Mouse (Mus musculus) left cerebral cortex, adult 9 months (tissue): Measurements from ENCODE around the gene Vpreb1.
"Not testable (repeated sequence)": the region's sequence is repeated elsewhere in the genome, so short reads cannot be mapped to it uniquely, and the experiment has no call there.

Experiments
- DNase-seq, 2 experiments: peaks; one replicate each; pipeline ENCODE4 v3.0.0; 2022; ENCODE audit warnings: low spot score in 2 of 2

Vpreb1 gene

GRCm38 (mm10) chr16:16870617-16871331 lies at the start of gene Vpreb1, which contains the start of gene Top3b:
Gene Vpreb1 (minus strand): TSS chr16:16870843.
Gene Top3b (plus strand): TSS chr16:16870736.
- peak; percentile 74 to 92 for DNase-seq

DNA sequence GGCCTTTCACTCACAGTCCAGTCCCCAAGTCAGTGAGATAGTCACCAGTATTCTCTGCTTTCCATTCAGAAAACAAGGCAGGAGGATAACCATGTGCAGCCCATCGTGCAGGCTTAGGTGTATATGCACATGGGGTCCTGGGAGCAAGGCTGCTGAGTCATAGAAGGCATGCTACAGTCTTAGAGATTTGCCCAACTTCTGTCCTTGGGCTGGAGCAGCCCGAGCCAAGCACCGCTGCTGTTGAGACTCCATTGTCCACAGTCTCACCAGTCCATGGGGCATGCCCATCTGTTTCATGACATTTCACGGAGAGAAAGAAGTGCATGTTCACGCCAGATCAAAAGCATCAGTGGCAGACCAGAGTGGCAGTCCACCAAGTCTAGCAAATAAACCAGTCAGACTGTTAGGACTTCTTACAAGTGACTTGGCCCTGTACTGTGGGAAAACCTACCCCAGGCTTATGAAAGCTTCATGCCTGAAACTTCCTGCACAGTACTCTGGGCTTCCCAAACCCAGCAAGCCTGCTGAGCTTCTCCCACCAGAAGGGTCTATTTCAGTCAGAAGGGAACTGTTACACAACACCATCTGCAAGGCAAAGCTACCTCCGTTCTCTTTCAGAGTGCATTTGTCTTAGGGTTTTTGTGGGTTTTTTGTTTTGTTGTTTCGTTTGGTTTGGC lies 47.9 kb upstream of the Vpreb1 start:
- peak in 1 of 2 experiments; percentile 58 for DNase-seq

DNA sequence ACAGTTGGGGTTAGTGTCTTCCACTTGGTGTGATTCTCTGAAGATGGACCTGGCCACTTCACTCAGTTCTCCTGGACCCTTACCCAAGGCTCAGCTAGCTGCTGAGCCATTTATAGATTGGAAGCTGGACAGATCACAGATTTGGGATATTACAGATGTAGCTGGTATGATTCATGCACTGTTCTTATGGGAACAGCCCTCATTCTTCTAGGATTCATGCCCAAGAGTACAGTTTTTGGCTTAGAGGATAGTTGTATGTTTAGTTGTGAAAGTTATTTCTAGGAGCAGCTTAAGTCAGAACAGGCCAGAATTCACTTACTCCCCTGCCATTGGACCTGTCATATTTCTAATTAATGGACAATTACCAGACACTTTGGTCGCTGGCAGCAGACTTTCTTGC lies 42.8 kb upstream of the Vpreb1 start:
- DNase-seq, result no peak

DNA sequence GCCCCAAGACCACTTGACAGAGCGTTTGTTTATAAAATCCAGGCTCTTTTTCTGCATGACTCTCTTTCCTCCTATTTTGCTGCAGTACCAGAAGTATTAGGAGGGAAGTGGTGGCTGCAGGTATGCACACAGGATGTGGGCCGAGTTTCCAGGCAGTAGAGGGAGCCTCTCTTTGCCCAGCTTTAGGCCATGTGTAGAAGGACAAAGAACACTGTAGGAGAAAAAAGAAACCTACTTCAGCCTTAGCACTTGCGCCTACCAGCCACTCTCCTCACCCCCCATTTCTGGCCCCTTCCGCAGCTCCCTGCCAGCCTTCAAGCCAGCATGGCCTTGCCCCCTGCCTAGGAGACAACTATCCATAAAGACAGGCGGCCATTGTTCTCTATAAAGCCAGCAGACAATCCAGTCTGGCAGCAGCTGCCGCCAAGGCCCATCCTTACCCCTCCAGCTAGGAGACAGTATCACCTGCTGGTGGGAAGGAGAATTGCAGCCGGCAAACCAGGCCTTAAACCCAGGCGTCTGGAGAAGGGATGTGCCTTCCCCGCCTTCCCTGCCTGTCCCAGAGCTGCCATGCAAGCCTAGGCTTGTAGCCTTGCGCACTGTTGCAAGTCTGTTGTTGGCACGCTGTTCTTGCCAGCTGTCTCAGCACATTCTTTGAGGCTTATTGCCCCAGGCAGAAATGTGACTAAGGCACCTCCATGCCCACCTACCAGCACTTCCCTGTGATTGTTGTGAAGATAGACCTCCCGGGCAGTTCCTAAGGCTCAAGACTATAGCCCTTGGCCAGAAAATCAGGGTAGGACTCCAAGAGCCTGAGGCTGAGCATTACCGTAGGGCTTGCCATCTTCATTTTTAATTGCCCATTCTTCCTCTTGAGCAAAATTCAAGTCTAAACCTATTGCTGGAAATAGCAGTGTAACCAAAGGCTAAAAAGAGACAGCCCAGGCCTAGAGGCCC lies 41.3 kb upstream of the Vpreb1 start:
- peak in 1 of 2 experiments; percentile 79 for DNase-seq

- DNase-seq, result no peak
Measured at GRCm38 (mm10) chr16:16907799-16908198, 37.2 kb upstream of the Vpreb1 start.

- no peak for DNase-seq
Measured at GRCm38 (mm10) chr16:16903188-16903587, 32.5 kb upstream of the Vpreb1 start.

DNA sequence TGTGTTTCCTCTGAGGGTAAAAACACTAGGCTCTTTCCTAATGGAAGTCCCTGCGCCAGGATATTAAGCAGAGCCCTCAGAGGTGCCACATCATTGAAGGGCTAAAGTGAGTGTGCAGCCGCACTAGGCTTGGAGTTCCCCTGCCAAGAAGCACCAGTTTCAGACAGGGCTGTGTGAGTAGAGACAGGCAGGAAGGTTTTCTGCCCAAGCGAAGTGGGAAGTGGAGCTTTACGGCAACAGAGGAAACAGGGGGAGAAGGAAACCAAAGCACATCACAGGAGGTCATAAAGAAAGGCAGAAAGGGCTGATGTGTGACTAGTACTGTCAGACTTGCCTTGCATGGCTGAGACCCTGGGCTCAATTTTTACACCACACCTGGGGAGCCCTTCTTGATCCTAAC lies 31.7 kb upstream of the Vpreb1 start:
- no peak for DNase-seq

GRCm38 (mm10) chr16:16897056-16897584 lies 26.5 kb upstream of the Vpreb1 start:
- no peak for DNase-seq

DNA sequence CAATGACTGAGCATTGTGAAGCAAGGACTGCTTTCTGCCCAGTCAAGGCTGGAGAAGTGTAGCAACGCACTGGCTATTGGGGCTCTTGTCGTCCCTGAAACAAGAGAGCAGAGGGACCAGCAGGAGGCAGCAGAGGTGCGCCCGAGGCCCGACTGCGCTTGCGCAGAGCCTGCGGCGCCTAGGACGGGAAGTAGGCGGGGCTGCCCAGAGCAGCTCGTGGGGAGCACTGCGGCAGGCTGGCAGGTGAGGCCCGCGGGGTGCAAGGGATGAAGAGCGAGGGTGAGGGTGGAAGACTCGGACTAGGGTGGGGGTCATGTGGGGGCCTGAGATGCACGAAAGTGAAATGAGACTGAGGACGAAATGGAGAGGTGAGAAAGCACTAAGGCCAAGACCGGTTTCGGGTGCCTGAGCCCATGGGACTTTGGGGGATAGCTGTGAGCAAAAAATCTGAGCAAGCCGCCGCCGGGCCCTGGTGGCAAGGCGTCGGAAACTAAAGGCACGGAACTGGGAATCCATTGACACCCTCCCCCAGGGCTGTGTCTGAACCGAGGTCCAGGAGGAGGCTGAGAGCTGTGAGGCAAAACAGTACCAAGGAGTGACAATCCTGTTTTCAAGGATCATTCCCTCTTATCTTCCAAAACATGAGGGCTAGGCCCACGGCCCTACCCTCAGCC lies 25.9 kb upstream of the Vpreb1 start, which contains the start of gene Ppm1f:
TSS of gene Ppm1f (plus strand) at position 88 of the 674 bp plus-strand sequence.
- peak; percentile 89 to 98 for DNase-seq

DNA sequence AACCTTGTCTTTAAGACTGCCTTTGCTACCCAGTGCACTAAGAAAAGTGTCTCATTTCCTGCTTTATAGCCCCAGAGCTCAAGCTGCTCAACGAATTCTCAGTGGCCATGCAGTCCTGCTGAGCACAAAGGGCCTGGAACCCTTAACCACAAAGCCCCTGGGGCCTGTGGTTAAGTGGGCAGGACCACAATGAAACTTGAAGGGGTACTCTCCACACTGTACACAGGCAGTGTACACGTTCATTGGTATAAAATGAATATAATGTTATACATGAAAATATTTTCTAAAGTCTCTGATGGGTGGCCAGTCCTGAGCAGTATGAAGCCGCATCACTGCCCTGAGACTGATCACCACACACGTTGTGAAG lies 25.4 kb upstream of the Vpreb1 start:
- DNase-seq, result no peak

GRCm38 (mm10) chr16:16892366-16892765 lies 21.7 kb upstream of the Vpreb1 start:
- DNase-seq, result no peak

DNA sequence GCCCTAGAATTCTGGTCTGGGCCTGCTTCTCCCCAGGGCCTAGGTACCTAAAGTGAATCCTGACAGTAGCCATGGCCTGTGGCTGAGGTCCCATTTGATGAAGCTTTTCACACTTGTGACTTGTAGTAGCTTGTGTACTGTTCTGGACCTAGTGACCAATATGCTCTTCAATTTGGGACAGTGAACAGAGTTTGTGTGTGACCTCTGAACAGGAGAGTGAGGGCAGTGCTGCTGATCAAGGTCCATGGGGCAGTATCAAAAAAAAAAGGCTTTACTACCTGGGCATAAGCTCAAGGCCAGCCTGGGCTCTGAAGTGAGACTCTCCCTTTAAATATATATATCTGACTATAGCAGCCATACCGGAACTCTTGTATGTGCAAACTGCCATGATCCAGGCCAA lies 17.7 kb upstream of the Vpreb1 start:
- no peak for DNase-seq

- no peak for DNase-seq
Measured at GRCm38 (mm10) chr16:16879025-16879424, 8.4 kb upstream of the Vpreb1 start.

- DNase-seq, result no peak
Measured at GRCm38 (mm10) chr16:16870241-16870616, 414 bp downstream of the Vpreb1 start.

DNA sequence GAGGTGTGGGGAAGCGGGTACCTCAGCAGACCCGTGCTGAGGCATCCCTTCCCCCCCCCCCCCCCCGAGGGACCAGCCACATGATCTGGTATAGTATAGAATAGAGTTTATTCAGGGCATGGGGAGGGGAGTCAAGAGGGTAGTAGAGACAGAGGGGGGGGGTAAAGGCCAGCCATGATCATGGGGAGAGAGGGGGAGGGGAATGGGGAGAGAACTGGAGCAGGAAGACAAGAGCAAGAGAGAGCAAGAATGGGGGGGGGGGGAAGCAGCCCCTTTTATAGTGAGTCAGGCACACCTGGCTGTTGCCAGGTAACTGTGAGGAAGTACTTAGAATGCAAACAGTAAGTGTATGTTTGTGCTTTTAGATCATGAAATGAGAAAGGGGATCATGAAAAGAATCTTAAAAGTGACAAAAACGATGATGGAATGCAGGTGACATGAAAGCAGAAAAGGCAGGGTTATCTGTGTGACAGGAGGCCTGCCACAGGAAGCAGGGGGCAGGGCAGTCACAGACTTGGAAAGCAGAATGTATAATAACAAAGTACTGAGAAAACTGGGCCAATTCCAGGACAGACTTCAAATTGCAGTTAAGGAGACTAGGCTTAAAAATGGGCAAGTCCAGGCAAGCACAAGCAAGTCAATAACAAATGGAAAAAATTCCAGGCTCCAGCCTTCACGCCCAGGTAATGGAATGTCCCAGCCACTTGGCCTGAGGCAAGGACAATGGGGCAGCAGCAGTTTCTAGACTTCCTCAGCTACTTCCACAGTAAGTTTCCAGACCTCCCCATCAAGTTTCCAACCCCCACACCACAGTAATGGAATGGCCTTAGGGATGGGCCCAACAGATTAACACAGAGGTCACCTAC lies 4.7 kb downstream of the Vpreb1 start:
- no peak for DNase-seq

DNA sequence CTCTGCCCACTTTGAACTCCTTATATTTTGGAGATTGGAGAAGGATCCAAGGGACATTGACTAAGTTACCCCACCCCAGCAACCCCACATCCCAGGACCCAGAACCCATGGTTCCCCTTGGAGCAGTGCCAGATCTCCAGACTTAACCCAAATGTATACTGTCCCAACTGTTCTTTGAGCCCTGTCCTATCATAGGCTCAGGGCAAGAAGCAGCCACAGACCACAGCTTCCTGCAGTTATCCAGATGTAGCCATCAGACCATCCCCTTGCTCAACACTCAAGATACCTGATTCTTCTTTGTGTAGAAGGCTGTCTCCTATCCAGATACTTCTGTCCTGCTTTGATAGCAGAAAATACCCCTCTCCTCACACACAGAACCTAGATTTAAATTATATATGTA lies 5.4 kb downstream of the Vpreb1 start:
- no peak for DNase-seq

- no peak for DNase-seq
Measured at GRCm38 (mm10) chr16:16863978-16864377, 6.7 kb downstream of the Vpreb1 start, which contains the start of gene Igll1. Gene Igll1 (minus strand): TSS chr16:16863985.

DNA sequence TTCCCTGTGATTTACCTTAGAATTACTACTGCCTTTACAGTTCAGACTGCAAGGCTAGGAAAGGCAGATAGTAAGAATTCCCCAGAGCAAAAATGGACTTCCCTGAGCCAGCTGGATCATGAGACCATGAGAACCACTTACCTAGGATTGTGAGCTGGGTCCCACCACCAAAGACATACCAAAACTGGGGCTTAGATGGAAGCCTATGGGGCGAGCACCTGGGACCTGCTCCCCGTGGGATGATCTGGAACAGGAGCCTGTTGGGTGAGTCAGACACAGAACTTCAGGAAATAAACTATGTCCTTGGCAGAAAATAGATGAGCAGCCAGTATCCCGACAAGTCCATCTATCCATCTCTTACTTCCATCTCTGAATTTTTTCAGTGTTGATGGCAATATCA lies 8.4 kb downstream of the Vpreb1 start:
- no peak for DNase-seq

GRCm38 (mm10) chr16:16856731-16857476 lies 13.7 kb downstream of the Vpreb1 start:
- no peak for DNase-seq

DNA sequence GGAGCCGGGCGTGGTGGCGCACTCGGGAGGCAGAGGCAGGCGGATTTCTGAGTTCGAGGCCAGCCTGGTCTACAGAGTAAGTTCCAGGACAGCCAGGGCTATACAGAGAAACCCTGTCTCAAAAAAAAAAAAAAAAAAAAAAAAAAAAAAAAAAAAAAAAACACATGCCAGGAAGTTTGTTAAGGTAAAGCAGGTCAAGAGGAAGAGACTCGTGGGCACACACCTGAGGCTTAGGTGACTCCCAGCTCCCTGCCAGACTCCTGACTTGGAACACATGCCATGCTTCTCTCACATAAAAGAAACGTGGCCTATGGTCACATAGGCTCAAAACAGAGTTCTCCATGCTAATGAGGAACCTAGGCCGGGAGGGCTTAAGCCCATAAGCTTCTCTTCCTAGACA lies 14.6 kb downstream of the Vpreb1 start:
- not testable (repeated sequence) for DNase-seq
